Mouse (Mus musculus): ENCODE results near the gene Txndc11.

GRCm38 (mm10) chr16:11054871-11055270 lies 79.6 kb downstream of the Txndc11 start:
- TF ChIP-seq CEBPB (IDR thresholded peaks at IDR 0.05; ENCODE audit: low read depth) (no peak), CTCF (IDR thresholded peaks at IDR 0.05; ENCODE audit: control insufficient read depth, insufficient read depth, insufficient read length) (no peak)
